Mouse (Mus musculus): ENCODE results near the gene Evi5l. TPM values are rescaled to one million over a fixed set of nuclear protein-coding genes. Genes with fewer than 3 reads are reported as not detected.

Gene Evi5l
- polyA plus RNA-seq, 1 experiment from 2014 or later: 57.7 TPM

- H3K9me3 ChIP-seq (replicated peaks): 0 out of 2 replicates have a peak, but pooled peaks cover 4% of the 10 kb centered on the region
- H3K4me3 ChIP-seq: no peak overlapping the region
- peaks cover 19% of the 10 kb centered on the region for H3K4me1 ChIP-seq
- peak overlapping the region; percentile 45 for H3K9ac ChIP-seq
- no peak for ATAC-seq
- peaks cover 36% of the 10 kb centered on the region for H3K27me3 ChIP-seq
- H3K27ac ChIP-seq: no peak overlapping the region
- no peak overlapping the region; the same call in 1 of the 2 replicates for H3K4me2 ChIP-seq
- H3K36me3 ChIP-seq (ENCODE audit: poor library complexity, severe bottlenecking): peaks cover 75% of the 10 kb centered on the region
- WGBS: 57% methylated on average over 2 of the region's 2 CpGs
Measured at GRCm38 (mm10) chr8:4207016-4207350, 40.6 kb downstream of the Evi5l start.

- Histone ChIP-seq H3K27me3 (peaks cover 12% of the 10 kb centered on the region), H3K4me2 (0 out of 2 replicates have a peak overlapping the region, but pooled peaks have one; percentile 5), H3K9ac (no peak overlapping the region), H3K9me3 (replicated peaks) (0 out of 2 replicates have a peak, but pooled peaks cover 4% of the 10 kb centered on the region), H3K36me3 (ENCODE audit: poor library complexity, severe bottlenecking) (peaks cover 57% of the 10 kb centered on the region), H3K27ac (no peak overlapping the region), H3K4me1 (peaks cover 50% of the 10 kb centered on the region), H3K4me3 (no peak overlapping the region)
- whole genome bisulfite sequencing: 65% methylated on average over 6 of the region's 6 CpGs
- ATAC-seq: no peak
Measured at GRCm38 (mm10) chr8:4211097-4211496, 44.7 kb downstream of the Evi5l start.

GRCm38 (mm10) chr8:4212809-4213209 lies 46.4 kb downstream of the Evi5l start:
- H3K36me3 ChIP-seq (ENCODE audit: poor library complexity, severe bottlenecking): peaks cover 41% of the 10 kb centered on the region
- peak overlapping the region; percentile 65 for H3K9ac ChIP-seq
- ATAC-seq: no peak; the same call in 1 of the 2 replicates
- peak overlapping the region; percentile 88 for H3K4me2 ChIP-seq
- H3K27ac ChIP-seq: no peak overlapping the region
- H3K9me3 ChIP-seq (replicated peaks): 0 out of 2 replicates have a peak, but pooled peaks cover 4% of the 10 kb centered on the region
- 2% methylated on average over 25 of the region's 25 CpGs for WGBS
- H3K27me3 ChIP-seq: no peaks in the 10 kb centered on the region
- H3K4me1 ChIP-seq: peaks cover 35% of the 10 kb centered on the region
- peak overlapping the region; percentile 45 for H3K4me3 ChIP-seq

- Histone ChIP-seq H3K4me3 (peak overlapping the region; percentile 45), H3K27ac (peak overlapping the region; percentile 57), H3K4me2 (peak overlapping the region; percentile 88), H3K36me3 (ENCODE audit: poor library complexity, severe bottlenecking) (peaks cover 40% of the 10 kb centered on the region), H3K9ac (peak overlapping the region; percentile 65), H3K27me3 (no peaks in the 10 kb centered on the region), H3K9me3 (replicated peaks) (0 out of 2 replicates have a peak, but pooled peaks cover 4% of the 10 kb centered on the region), H3K4me1 (peaks cover 35% of the 10 kb centered on the region)
- peak; percentile 5; the same call in 1 of the 2 replicates for ATAC-seq
- 9% methylated on average over 18 of the region's 18 CpGs for WGBS
Measured at GRCm38 (mm10) chr8:4213210-4214005, 47.0 kb downstream of the Evi5l start.

- Histone ChIP-seq H3K9me3 (replicated peaks) (0 out of 2 replicates have a peak, but pooled peaks cover 3% of the 10 kb centered on the region), H3K4me1 (peaks cover 35% of the 10 kb centered on the region), H3K27me3 (no peaks in the 10 kb centered on the region), H3K4me3 (peak overlapping the region; percentile 45), H3K9ac (peak overlapping the region; percentile 65; the same call in 1 of the 2 replicates), H3K36me3 (ENCODE audit: poor library complexity, severe bottlenecking) (peaks cover 32% of the 10 kb centered on the region), H3K27ac (peak overlapping the region; percentile 57), H3K4me2 (peak overlapping the region; percentile 88)
- 16% methylated on average over 33 of the region's 33 CpGs for WGBS
- no peak for ATAC-seq
Measured at GRCm38 (mm10) chr8:4214006-4214980, 47.9 kb downstream of the Evi5l start.

- Histone ChIP-seq H3K4me2 (peak overlapping the region; percentile 88), H3K4me3 (peak overlapping the region; percentile 74), H3K36me3 (ENCODE audit: poor library complexity, severe bottlenecking) (peaks cover 15% of the 10 kb centered on the region), H3K9me3 (replicated peaks) (no peaks in the 10 kb centered on the region), H3K4me1 (peaks cover 35% of the 10 kb centered on the region), H3K27ac (peak overlapping the region; percentile 94), H3K9ac (peak overlapping the region; percentile 95), H3K27me3 (no peaks in the 10 kb centered on the region)
- ATAC-seq: peak; percentile 12
- 2% methylated on average over 18 of the region's 18 CpGs for WGBS
Measured at GRCm38 (mm10) chr8:4216296-4216695, 49.9 kb downstream of the Evi5l start.

GRCm38 (mm10) chr8:4216791-4217621 lies 50.6 kb downstream of the Evi5l start, which contains the start of gene Prr36:
Gene Prr36, minus strand, starts transcription at chr8:4217459.
- H3K4me1 ChIP-seq: peaks cover 35% of the 10 kb centered on the region
- peak within 1 kb of the TSS; percentile 88 for H3K4me2 ChIP-seq
- WGBS: under 1% methylated on average over 44 of the region's 44 CpGs
- peak; percentile 92 for ATAC-seq
- H3K9me3 ChIP-seq (replicated peaks): no peaks in the 10 kb centered on the region
- peak within 1 kb of the TSS; percentile 94 for H3K27ac ChIP-seq
- H3K27me3 ChIP-seq: no peaks in the 10 kb centered on the region
- H3K36me3 ChIP-seq (ENCODE audit: poor library complexity, severe bottlenecking): peaks cover 15% of the 10 kb centered on the region
- peak within 1 kb of the TSS; percentile 74 for H3K4me3 ChIP-seq
- H3K9ac ChIP-seq: peak within 1 kb of the TSS; percentile 95

- no peak overlapping the region for H3K27ac ChIP-seq
- H3K9ac ChIP-seq: no peak overlapping the region
- H3K27me3 ChIP-seq: no peaks in the 10 kb centered on the region; the same call in 1 of the 2 replicates
- H3K4me1 ChIP-seq: peaks cover 15% of the 10 kb centered on the region
- ATAC-seq: no peak
- H3K9me3 ChIP-seq (replicated peaks): no peaks in the 10 kb centered on the region
- H3K36me3 ChIP-seq (ENCODE audit: poor library complexity, severe bottlenecking): peaks cover 9% of the 10 kb centered on the region
- WGBS: 98% methylated on average over 3 of the region's 3 CpGs
- H3K4me2 ChIP-seq: no peak overlapping the region
- no peak overlapping the region for H3K4me3 ChIP-seq
Measured at GRCm38 (mm10) chr8:4219617-4220016, 53.2 kb downstream of the Evi5l start.

- peaks cover 19% of the 10 kb centered on the region for H3K27me3 ChIP-seq
- no peak overlapping the region for H3K4me3 ChIP-seq
- H3K27ac ChIP-seq: no peak overlapping the region
- H3K9ac ChIP-seq: no peak overlapping the region
- no peak for ATAC-seq
- H3K9me3 ChIP-seq (replicated peaks): no peaks in the 10 kb centered on the region
- peaks cover 6% of the 10 kb centered on the region; the same call in 1 of the 2 replicates for H3K4me1 ChIP-seq
- H3K36me3 ChIP-seq (ENCODE audit: poor library complexity, severe bottlenecking): no peaks in the 10 kb centered on the region
- no peak overlapping the region for H3K4me2 ChIP-seq
Measured at GRCm38 (mm10) chr8:4222059-4222458, 55.7 kb downstream of the Evi5l start.

- H3K27me3 ChIP-seq: peaks cover 30% of the 10 kb centered on the region
Measured at GRCm38 (mm10) chr8:4226323-4226722, 60.0 kb downstream of the Evi5l start.

More at GRCm38 (mm10) chr8:4226323-4226722, 60.0 kb downstream of the Evi5l start:
- ATAC-seq: 0 out of 2 replicates have a peak, but pooled peaks have one; percentile 16
- H3K36me3 ChIP-seq (ENCODE audit: poor library complexity, severe bottlenecking): no peaks in the 10 kb centered on the region
- WGBS: 30% methylated on average over 4 of the region's 4 CpGs
- H3K9me3 ChIP-seq (replicated peaks): no peaks in the 10 kb centered on the region
- H3K4me3 ChIP-seq: peak overlapping the region; percentile 9; the same call in 1 of the 2 replicates
- H3K27ac ChIP-seq: no peak overlapping the region
- H3K4me1 ChIP-seq: peaks cover 6% of the 10 kb centered on the region; the same call in 1 of the 2 replicates
- H3K4me2 ChIP-seq: peak overlapping the region; percentile 49
- peak overlapping the region; percentile 9; the same call in 1 of the 2 replicates for H3K9ac ChIP-seq
